Mouse (Mus musculus) megakaryocyte, embryonic 14.5 days (primary cell): ENCODE results near the gene Ptprh.
"Not testable (repeated sequence)": the region's sequence is repeated elsewhere in the genome, so short reads cannot be mapped to it uniquely, and the experiment has no call there.

Experiments used
- FLI1 ChIP-seq: IDR thresholded peaks from 2 replicates; pipeline ENCODE4 v1.6.1; 2012; ENCODE audit warnings: low read length, inconsistent platforms, mixed read lengths
- GATA1 ChIP-seq: IDR thresholded peaks from 3 replicates; pipeline ENCODE4 v1.6.1; 2012; ENCODE audit warnings: mixed read lengths, low read length, inconsistent platforms, borderline replicate concordance

GRCm38 (mm10) chr7:4581481-4581880 lies 22.4 kb downstream of the Ptprh start:
- TF ChIP-seq GATA1, FLI1: not testable (repeated sequence)
